Mouse (Mus musculus): Measurements from ENCODE around the gene 1500009L16Rik.

1500009L16Rik gene

DNA sequence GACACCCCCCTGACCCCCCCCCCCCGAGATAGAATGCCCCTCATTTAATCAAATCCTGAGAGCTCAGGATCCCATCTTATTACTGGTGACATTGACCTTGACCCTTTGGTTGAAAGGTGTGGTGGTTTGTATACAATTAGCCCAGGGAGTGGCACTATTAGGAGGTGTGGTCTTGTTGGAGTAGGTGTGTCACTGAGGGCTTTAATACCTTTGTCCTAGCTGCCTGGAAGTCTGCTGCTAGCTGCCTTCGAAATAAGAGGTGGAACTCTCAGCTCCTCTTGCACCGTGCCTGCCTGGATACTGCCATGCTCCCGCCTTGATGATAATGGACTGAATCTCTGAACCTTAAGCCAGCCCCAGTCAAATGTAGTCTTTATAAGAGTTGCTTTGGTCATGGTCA lies 41.2 kb downstream of the 1500009L16Rik start:
- no peak for DNase-seq

- no peak for DNase-seq
Measured at GRCm38 (mm10) chr10:83766882-83767281, 44.2 kb downstream of the 1500009L16Rik start.

GRCm38 (mm10) chr10:83776272-83776878 lies 53.7 kb downstream of the 1500009L16Rik start:
- peak; percentile 32 for DNase-seq

DNA sequence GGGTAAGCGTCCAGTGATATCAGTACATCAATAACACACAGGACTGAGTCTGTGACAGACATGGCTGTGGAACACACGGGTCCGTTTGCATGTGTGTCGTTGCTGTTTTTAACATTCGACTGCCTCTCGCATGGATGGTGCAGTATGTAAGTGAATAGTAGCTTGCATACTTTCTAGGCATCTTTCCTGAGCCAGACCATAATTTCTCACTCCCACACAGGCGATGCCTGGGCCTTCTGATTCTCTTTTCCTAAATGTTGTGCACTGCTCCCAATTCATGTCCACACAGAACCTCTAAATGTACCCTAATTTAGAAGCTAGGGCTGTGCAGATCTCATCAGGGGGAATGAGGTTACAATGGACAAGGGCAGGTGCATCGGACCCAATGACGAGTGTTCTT lies 54.6 kb downstream of the 1500009L16Rik start:
- no peak for DNase-seq

GRCm38 (mm10) chr10:83781854-83782253 lies 59.2 kb downstream of the 1500009L16Rik start:
- DNase-seq, result no peak

DNA sequence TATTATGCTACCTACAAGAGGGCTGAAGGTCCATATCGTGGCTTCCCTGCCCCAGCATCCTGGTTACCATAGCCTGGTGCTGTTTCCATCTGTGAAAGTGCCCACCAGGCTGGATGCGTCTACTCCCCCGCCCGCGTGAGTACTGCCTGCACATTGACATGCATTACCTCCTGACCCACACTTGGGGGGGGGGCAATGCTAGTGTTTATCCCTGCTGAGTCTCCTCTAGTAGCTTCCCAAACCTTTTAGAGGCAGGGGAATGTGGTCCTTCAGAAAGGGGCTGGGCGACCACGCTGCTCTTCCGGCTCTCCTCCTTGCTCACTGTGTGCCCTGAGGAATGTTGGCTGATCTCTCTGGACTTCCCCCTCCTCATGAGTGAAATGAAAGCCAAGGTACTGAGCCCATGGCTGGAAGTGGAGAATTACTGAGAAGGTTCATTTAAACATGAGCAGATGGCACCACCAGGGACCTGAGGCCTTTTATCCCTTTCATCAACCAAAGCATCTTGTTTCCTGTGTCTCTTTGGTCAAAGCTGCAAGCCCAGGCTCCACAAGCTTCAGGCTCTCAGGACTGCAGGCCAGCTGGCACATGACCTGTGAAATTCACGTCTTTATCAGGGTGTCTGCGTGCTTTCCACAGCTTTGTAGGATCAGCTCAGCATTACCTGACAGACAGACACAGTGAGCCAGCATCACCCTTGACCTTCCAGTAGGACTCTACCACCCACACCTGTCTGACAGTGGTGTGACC lies 59.9 kb downstream of the 1500009L16Rik start:
- DNase-seq, result no peak

DNA sequence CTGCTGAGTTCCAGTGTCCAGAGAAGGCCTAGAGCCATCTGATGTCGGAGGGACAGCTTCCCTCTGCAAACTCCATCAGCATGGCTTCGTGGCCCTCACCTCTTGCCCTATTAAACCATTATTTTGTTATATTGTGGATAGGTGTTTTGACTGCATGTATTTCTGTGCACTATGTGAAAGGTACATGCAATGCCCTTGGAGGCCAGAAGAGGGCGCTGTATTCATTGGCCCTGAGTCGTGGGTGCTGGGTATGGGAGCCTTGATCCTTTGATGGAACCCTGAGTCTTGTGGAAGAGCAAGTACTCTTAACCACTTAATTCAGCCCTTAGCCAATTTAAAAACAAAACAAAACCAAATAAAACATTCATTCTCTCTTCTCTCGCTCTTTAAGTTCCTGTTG lies 62.3 kb downstream of the 1500009L16Rik start:
- DNase-seq, result peak; percentile 16

DNA sequence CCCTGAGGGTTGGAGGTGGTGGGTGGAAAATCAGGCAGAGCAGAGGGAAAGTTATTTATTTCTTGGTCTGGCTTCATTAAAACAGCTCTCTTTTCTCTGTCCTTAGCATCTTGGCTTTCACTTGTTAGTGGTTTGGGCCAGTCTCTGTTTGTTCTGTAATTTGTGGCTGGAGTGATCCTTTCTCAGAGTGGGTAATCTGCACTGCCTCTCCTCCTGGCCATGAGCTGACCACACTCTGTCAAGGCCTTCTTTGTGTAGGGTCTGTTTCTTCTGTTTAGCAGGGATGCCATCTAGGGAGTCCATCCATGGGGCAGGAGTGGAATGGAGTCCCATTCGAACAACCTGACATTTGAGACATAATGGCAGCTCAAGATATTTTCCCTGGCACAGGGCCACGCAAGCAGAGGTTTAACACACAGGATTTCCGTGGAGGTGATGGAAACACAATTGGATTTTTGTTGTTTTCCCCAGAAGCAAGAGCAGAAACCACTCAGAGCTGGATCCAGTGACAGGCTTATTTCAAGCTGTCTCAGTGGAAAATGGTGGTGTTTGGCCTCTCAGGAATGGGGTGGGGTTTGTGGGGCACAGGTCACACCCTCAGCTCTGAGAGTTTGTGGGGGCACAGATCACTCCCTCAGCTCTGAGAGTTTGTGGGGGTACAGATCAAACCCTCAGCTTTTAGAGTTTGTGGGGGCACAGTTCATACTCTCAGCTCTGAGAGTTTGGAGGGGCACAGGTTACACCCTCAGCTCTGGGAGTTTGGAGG lies 63.1 kb downstream of the 1500009L16Rik start:
- DNase-seq, result no peak

- DNase-seq, result no peak
Measured at GRCm38 (mm10) chr10:83795088-83795487, 72.4 kb downstream of the 1500009L16Rik start.

GRCm38 (mm10) chr10:83795500-83795899 lies 72.8 kb downstream of the 1500009L16Rik start:
- DNase-seq, result no peak

DNA sequence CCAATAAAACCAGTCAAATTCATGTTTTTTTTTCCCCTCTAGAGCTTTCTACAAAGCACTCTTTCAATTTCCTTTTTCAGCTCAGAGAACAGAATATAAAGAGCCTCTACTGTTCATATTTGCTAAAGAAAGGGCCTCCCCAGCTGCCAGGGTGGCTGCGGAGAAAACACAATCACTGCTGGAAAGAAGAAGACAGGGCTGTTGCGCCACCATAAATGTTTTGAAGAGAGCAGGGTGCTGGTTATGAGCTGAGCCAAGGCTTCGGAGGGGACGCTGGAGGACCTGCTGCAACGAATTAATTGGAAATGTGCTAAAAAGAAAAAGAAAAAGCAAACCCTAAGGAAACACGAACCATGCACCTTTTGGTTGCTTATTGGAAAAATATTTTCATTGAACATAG lies 81.4 kb downstream of the 1500009L16Rik start:
- no peak for DNase-seq

DNA sequence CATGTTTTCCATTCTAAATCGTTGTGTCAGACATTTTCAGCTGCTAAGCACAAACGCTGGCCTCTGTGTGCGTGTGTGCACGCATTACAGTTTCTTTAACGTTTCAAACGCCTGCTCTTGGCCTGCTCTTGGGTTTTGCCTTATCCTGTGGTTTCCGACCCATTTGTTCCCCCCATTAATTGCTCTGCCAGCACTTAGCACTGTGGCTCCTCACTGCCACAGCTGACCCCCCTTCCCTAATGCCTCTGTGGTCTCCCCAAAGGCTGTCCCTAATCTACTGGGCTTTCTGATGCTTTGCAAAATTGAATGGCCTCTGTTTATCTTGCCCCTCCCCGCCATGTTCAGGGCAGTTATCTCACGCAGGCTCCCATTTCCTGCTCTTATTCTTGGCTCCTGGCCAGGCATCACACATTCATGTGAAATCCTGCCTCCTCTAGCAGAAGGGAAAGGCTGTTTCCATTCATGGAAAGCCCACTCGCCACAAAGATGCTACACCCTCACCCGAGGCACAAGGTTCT lies 82.6 kb downstream of the 1500009L16Rik start:
- DNase-seq, result no peak

DNA sequence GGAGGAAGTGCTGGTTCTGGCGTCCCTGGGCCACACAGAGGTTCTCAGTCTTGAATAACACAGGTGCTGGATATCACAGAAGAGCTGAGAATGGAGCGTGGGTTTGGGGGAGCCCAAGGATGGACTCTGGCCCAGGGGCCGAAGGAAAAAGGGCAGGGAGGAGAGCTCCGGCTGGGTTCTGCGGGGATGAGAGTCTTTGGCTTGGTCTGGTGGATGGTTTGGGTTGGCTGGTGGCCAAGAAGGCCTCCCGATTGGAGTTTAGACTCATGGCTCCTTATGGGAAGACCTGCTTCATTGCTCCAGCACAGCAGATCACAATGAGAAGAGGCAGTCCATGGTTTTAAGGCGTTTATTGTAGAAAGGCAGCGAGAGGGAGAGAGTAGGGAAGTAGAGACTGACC lies 84.6 kb downstream of the 1500009L16Rik start:
- DNase-seq, result no peak

Data from thymus, postnatal 25 days (tissue).